ENCODE assay signal across 8 mouse cellular contexts in genomic region chr2:60200667-60201066, GRCm38 (mm10). TPM values are rescaled to one million over a fixed set of nuclear protein-coding genes. Genes with fewer than 3 reads are reported as not detected.
DNase-seq lines count a peak whose midpoint lies in the region; ATAC-seq and TF ChIP-seq lines count a peak whose summit lies in the region.
"Had no signal": no experiment of that assay in that cellular context is flagged by ENCODE, and none has a peak within 500 bp of the region (broad histone marks: within the 10 kb centered on the region; RNA-seq: fewer than 3 reads in every experiment).

No protein-coding gene starts in this region.

- H3K27ac ChIP-seq in left cerebral cortex, adult 2 months, result no peak overlapping the region
- no peak overlapping the region for H3K27ac ChIP-seq in forebrain, embryonic 13.5 days
- no peak overlapping the region for H3K27ac ChIP-seq in limb, embryonic 10.5 days

- ATAC-seq in forebrain, embryonic 13.5 days, result 0 out of 2 replicates have a peak, but pooled peaks have one; percentile 55

- no peak overlapping the region for H3K4me2 ChIP-seq in forebrain, embryonic 13.5 days

- TF ChIP-seq CTCF in left cerebral cortex, adult 2 months (IDR thresholded peaks at IDR 0.05), result peak; percentile 63

- H3K9me3 ChIP-seq in forebrain, embryonic 13.5 days (replicated peaks), result no peaks in the 10 kb centered on the region
- no peaks in the 10 kb centered on the region for H3K9me3 ChIP-seq in limb, embryonic 10.5 days (replicated peaks)
- H3K9me3 ChIP-seq: megakaryocyte, embryonic 14.5 days had no signal

- 46% methylated on average over 8 of the region's 8 CpGs for WGBS in forebrain, embryonic 13.5 days
- 54% methylated on average over 8 of the region's 8 CpGs for WGBS in limb, embryonic 10.5 days

- no peak overlapping the region for H3K4me3 ChIP-seq in left cerebral cortex, adult 2 months
- H3K4me3 ChIP-seq in forebrain, embryonic 13.5 days, result no peak overlapping the region
- no peak overlapping the region for H3K4me3 ChIP-seq in limb, embryonic 10.5 days
- H3K4me3 ChIP-seq: megakaryocyte, embryonic 14.5 days had no signal

- peak in 1 of 2 experiments; percentile 25 for DNase-seq in left cerebral cortex, adult 2 months (ENCODE audit: extremely low spot score in 1 of 2, low spot score in 2 of 2)
- DNase-seq in left cerebral cortex, adult 8-10 months (ENCODE audit: low spot score in 2 of 2), result no peak
- DNase-seq in ES-CJ7 (ENCODE audit: low read depth, low spot score) (peak; percentile 76), adipocyte (ENCODE audit: low spot score) (peak; percentile 43)
- peak; percentile 74 for DNase-seq in limb, embryonic 10.5 days (ENCODE audit: low spot score)
- peak; percentile 67 for DNase-seq in retina, postnatal 1 day

- no peaks in the 10 kb centered on the region for H3K27me3 ChIP-seq in forebrain, embryonic 13.5 days
- no peaks in the 10 kb centered on the region for H3K27me3 ChIP-seq in limb, embryonic 10.5 days (ENCODE audit: low read depth, poor library complexity, severe bottlenecking)
- H3K27me3 ChIP-seq: megakaryocyte, embryonic 14.5 days had no signal

- H3K9ac ChIP-seq in forebrain, embryonic 13.5 days, result no peak overlapping the region

- intact Hi-C loops in left cerebral cortex, adult 2 months (cut with DNase I), result no loop called here

- H3K4me1 ChIP-seq in forebrain, embryonic 13.5 days, result no peaks in the 10 kb centered on the region
- no peaks in the 10 kb centered on the region for H3K4me1 ChIP-seq in limb, embryonic 10.5 days

- H3K36me3 ChIP-seq in forebrain, embryonic 13.5 days (ENCODE audit: poor library complexity, severe bottlenecking), result peaks cover 10% of the 10 kb centered on the region; the same call in 1 of the 2 replicates
- H3K36me3 ChIP-seq in limb, embryonic 10.5 days, result peaks cover 10% of the 10 kb centered on the region; the same call in 1 of the 2 replicates

RNA-seq across cellular contexts. Expression of gene Baz2b, which starts 9.0 kb away (rescaled TPM):
- total RNA-seq in left cerebral cortex, adult 2 months (2021), result 10 to 100 TPM; 64.2 to 67.9 TPM
- 10 to 100 TPM; 51.5 to 64.8 (median 61.7) TPM for total RNA-seq in left cerebral cortex, adult 8-10 months (2022)
- polyA plus RNA-seq in forebrain, embryonic 13.5 days (2015; fragmentation: Nextera tagmentation; extraction: Ambion mirVana), result 85.2 and 85.7 TPM in 2 replicates
- 45.0 and 58.8 TPM in 2 replicates for polyA plus RNA-seq in limb, embryonic 10.5 days (2016; fragmentation: Nextera tagmentation; extraction: Ambion mirVana)

RNA-seq across cellular contexts. Expression of gene March7, which starts 9.0 kb away (rescaled TPM):
- total RNA-seq in left cerebral cortex, adult 2 months (2021), result 10 to 100 TPM; 60.3 to 60.7 TPM
- total RNA-seq in left cerebral cortex, adult 8-10 months (2022), result 10 to 100 TPM; 64.0 to 72.4 (median 66.5) TPM
- polyA plus RNA-seq in forebrain, embryonic 13.5 days (2015; fragmentation: Nextera tagmentation; extraction: Ambion mirVana), result 88.4 and 99.8 TPM in 2 replicates
- polyA plus RNA-seq in limb, embryonic 10.5 days (2016; fragmentation: Nextera tagmentation; extraction: Ambion mirVana), result 62.5 and 81.9 TPM in 2 replicates

Comparison
In these comparisons a context has a peak if more than half of its experiments do, and no peak if none do; other contexts are left out.
1. DNase-seq: peak in ES-CJ7 (single experiment), adipocyte (single experiment), limb, embryonic 10.5 days (single experiment) and retina, postnatal 1 day (single experiment); none in left cerebral cortex, adult 8-10 months (0 of 2).